Mouse (Mus musculus): ENCODE data around the gene Dlec1. TPM values are rescaled to one million over a fixed set of nuclear protein-coding genes. Genes with fewer than 3 reads are reported as not detected.

The Dlec1 gene
- polyA plus RNA-seq, 1 experiment from 2014 or later: 1.8 TPM

GRCm38 (mm10) chr9:119156278-119157201 is 54.3 kb downstream of the Dlec1 start, which contains the start of gene Acaa1b:
Acaa1b (minus strand) TSS chr9:119157093.
- 1% methylated on average over 31 of the region's 65 CpGs for WGBS
- DNase-seq (ENCODE audit: low spot score) (peak; percentile 90), ATAC-seq (ENCODE audit: low read depth) (peak; percentile 92)
- Histone ChIP-seq H3K27ac (replicated peaks; ENCODE audit: low read depth, low read length) (no peak within 1 kb of the TSS), H3K27me3 (replicated peaks; ENCODE audit: control insufficient read depth, insufficient read depth, low read length) (peaks cover 13% of the 10 kb centered on the region; the same call in 1 of the 2 replicates), H3K4me1 (ENCODE audit: control insufficient read depth, insufficient read depth, low read length) (no peaks in the 10 kb centered on the region), H3K4me3 (ENCODE audit: low read depth, low read length) (peak within 1 kb of the TSS; percentile 50), H3K9me3 (ENCODE audit: control insufficient read depth, low read length) (no peaks in the 10 kb centered on the region), H3K36me3 (ENCODE audit: control insufficient read depth, insufficient read depth, low read length) (no peaks in the 10 kb centered on the region), H3K4me2 (ENCODE audit: low read depth, low read length) (peak within 1 kb of the TSS; percentile 63), H3K9ac (ENCODE audit: low read depth, low read length) (peak within 1 kb of the TSS; percentile 43; the same call in 1 of the 2 replicates)

GRCm38 (mm10) chr9:119158861-119159260 is 56.6 kb downstream of the Dlec1 start, which contains the start of gene Gm47289:
Gm47289 (plus strand) TSS chr9:119159161.
- 62% methylated on average over 4 of the region's 4 CpGs for WGBS
- Histone ChIP-seq H3K9me3 (ENCODE audit: control insufficient read depth, low read length) (no peaks in the 10 kb centered on the region), H3K36me3 (ENCODE audit: control insufficient read depth, insufficient read depth, low read length) (no peaks in the 10 kb centered on the region), H3K4me2 (ENCODE audit: low read depth, low read length) (no peak within 1 kb of the TSS), H3K27me3 (replicated peaks; ENCODE audit: control insufficient read depth, insufficient read depth, low read length) (peaks cover 13% of the 10 kb centered on the region; the same call in 1 of the 2 replicates), H3K27ac (replicated peaks; ENCODE audit: low read depth, low read length) (no peak within 1 kb of the TSS), H3K9ac (ENCODE audit: low read depth, low read length) (no peak within 1 kb of the TSS), H3K4me3 (ENCODE audit: low read depth, low read length) (no peak within 1 kb of the TSS), H3K4me1 (ENCODE audit: control insufficient read depth, insufficient read depth, low read length) (no peaks in the 10 kb centered on the region)
- ATAC-seq (ENCODE audit: low read depth) (no peak), DNase-seq (ENCODE audit: low spot score) (no peak)

- H3K4me3 ChIP-seq (ENCODE audit: low read depth, low read length): no peak overlapping the region
- no peak overlapping the region for H3K9ac ChIP-seq (ENCODE audit: low read depth, low read length)
- H3K9me3 ChIP-seq (ENCODE audit: control insufficient read depth, low read length): no peaks in the 10 kb centered on the region
- H3K27me3 ChIP-seq (replicated peaks; ENCODE audit: control insufficient read depth, insufficient read depth, low read length): peaks cover 7% of the 10 kb centered on the region; the same call in 1 of the 2 replicates
- no peaks in the 10 kb centered on the region for H3K36me3 ChIP-seq (ENCODE audit: control insufficient read depth, insufficient read depth, low read length)
- H3K4me2 ChIP-seq (ENCODE audit: low read depth, low read length): no peak overlapping the region
- no peak for DNase-seq (ENCODE audit: low spot score)
- no peak overlapping the region for H3K27ac ChIP-seq (replicated peaks; ENCODE audit: low read depth, low read length)
- no peaks in the 10 kb centered on the region for H3K4me1 ChIP-seq (ENCODE audit: control insufficient read depth, insufficient read depth, low read length)
- no peak for ATAC-seq (ENCODE audit: low read depth)
- 67% methylated on average over 3 of the region's 3 CpGs for WGBS
Measured at GRCm38 (mm10) chr9:119160689-119161088, 58.4 kb downstream of the Dlec1 start.

- Histone ChIP-seq H3K9ac (ENCODE audit: low read depth, low read length) (no peak overlapping the region), H3K27ac (replicated peaks; ENCODE audit: low read depth, low read length) (no peak overlapping the region), H3K27me3 (replicated peaks; ENCODE audit: control insufficient read depth, insufficient read depth, low read length) (no peaks in the 10 kb centered on the region), H3K36me3 (ENCODE audit: control insufficient read depth, insufficient read depth, low read length) (no peaks in the 10 kb centered on the region), H3K9me3 (ENCODE audit: control insufficient read depth, low read length) (no peaks in the 10 kb centered on the region), H3K4me3 (ENCODE audit: low read depth, low read length) (no peak overlapping the region), H3K4me2 (ENCODE audit: low read depth, low read length) (no peak overlapping the region), H3K4me1 (ENCODE audit: control insufficient read depth, insufficient read depth, low read length) (no peaks in the 10 kb centered on the region)
- DNase-seq (ENCODE audit: low spot score) (no peak), ATAC-seq (ENCODE audit: low read depth) (no peak)
- 78% methylated on average over 7 of the region's 7 CpGs for WGBS
Measured at GRCm38 (mm10) chr9:119164743-119165142, 62.5 kb downstream of the Dlec1 start.

GRCm38 (mm10) chr9:119165548-119165947 is 63.3 kb downstream of the Dlec1 start:
- Histone ChIP-seq H3K4me1 (ENCODE audit: control insufficient read depth, insufficient read depth, low read length) (no peaks in the 10 kb centered on the region), H3K9me3 (ENCODE audit: control insufficient read depth, low read length) (no peaks in the 10 kb centered on the region), H3K9ac (ENCODE audit: low read depth, low read length) (no peak overlapping the region), H3K36me3 (ENCODE audit: control insufficient read depth, insufficient read depth, low read length) (no peaks in the 10 kb centered on the region), H3K27ac (replicated peaks; ENCODE audit: low read depth, low read length) (no peak overlapping the region), H3K4me2 (ENCODE audit: low read depth, low read length) (no peak overlapping the region), H3K4me3 (ENCODE audit: low read depth, low read length) (no peak overlapping the region), H3K27me3 (replicated peaks; ENCODE audit: control insufficient read depth, insufficient read depth, low read length) (no peaks in the 10 kb centered on the region)
- no peak for DNase-seq (ENCODE audit: low spot score)
- WGBS: 89% methylated on average over 6 of the region's 6 CpGs
- ATAC-seq (ENCODE audit: low read depth): no peak

GRCm38 (mm10) chr9:119167608-119168007 is 65.3 kb downstream of the Dlec1 start:
- WGBS: 90% methylated on average over 2 of the region's 2 CpGs
- Histone ChIP-seq H3K36me3 (ENCODE audit: control insufficient read depth, insufficient read depth, low read length) (no peaks in the 10 kb centered on the region), H3K9me3 (ENCODE audit: control insufficient read depth, low read length) (no peaks in the 10 kb centered on the region), H3K9ac (ENCODE audit: low read depth, low read length) (no peak overlapping the region), H3K27me3 (replicated peaks; ENCODE audit: control insufficient read depth, insufficient read depth, low read length) (no peaks in the 10 kb centered on the region), H3K4me1 (ENCODE audit: control insufficient read depth, insufficient read depth, low read length) (no peaks in the 10 kb centered on the region), H3K27ac (replicated peaks; ENCODE audit: low read depth, low read length) (no peak overlapping the region), H3K4me2 (ENCODE audit: low read depth, low read length) (no peak overlapping the region), H3K4me3 (ENCODE audit: low read depth, low read length) (no peak overlapping the region)
- ATAC-seq (ENCODE audit: low read depth) (no peak), DNase-seq (ENCODE audit: low spot score) (no peak)

- no peak overlapping the region for H3K4me2 ChIP-seq (ENCODE audit: low read depth, low read length)
- H3K27me3 ChIP-seq (replicated peaks; ENCODE audit: control insufficient read depth, insufficient read depth, low read length): no peaks in the 10 kb centered on the region
- H3K4me3 ChIP-seq (ENCODE audit: low read depth, low read length): no peak overlapping the region
- H3K4me1 ChIP-seq (ENCODE audit: control insufficient read depth, insufficient read depth, low read length): peaks cover 5% of the 10 kb centered on the region; the same call in 1 of the 2 replicates
- no peak overlapping the region for H3K9ac ChIP-seq (ENCODE audit: low read depth, low read length)
- DNase-seq (ENCODE audit: low spot score) (no peak), ATAC-seq (ENCODE audit: low read depth) (no peak)
- H3K9me3 ChIP-seq (ENCODE audit: control insufficient read depth, low read length): no peaks in the 10 kb centered on the region
- H3K27ac ChIP-seq (replicated peaks; ENCODE audit: low read depth, low read length): no peak overlapping the region
- H3K36me3 ChIP-seq (ENCODE audit: control insufficient read depth, insufficient read depth, low read length): no peaks in the 10 kb centered on the region
- 88% methylated on average over 11 of the region's 11 CpGs for WGBS
Measured at GRCm38 (mm10) chr9:119179292-119179691, 77.0 kb downstream of the Dlec1 start.

- no peak overlapping the region for H3K4me3 ChIP-seq (ENCODE audit: low read depth, low read length)
- no peaks in the 10 kb centered on the region for H3K27me3 ChIP-seq (replicated peaks; ENCODE audit: control insufficient read depth, insufficient read depth, low read length)
- H3K4me1 ChIP-seq (ENCODE audit: control insufficient read depth, insufficient read depth, low read length): peaks cover 5% of the 10 kb centered on the region; the same call in 1 of the 2 replicates
- H3K27ac ChIP-seq (replicated peaks; ENCODE audit: low read depth, low read length): no peak overlapping the region
- WGBS: 31% methylated on average over 3 of the region's 3 CpGs
- H3K9ac ChIP-seq (ENCODE audit: low read depth, low read length): no peak overlapping the region
- peak; percentile 66 for DNase-seq (ENCODE audit: low spot score)
- H3K4me2 ChIP-seq (ENCODE audit: low read depth, low read length): no peak overlapping the region
- no peaks in the 10 kb centered on the region for H3K36me3 ChIP-seq (ENCODE audit: control insufficient read depth, insufficient read depth, low read length)
- ATAC-seq (ENCODE audit: low read depth): no peak
- no peaks in the 10 kb centered on the region for H3K9me3 ChIP-seq (ENCODE audit: control insufficient read depth, low read length)
Measured at GRCm38 (mm10) chr9:119181241-119181728, 79.0 kb downstream of the Dlec1 start.
